Mouse (Mus musculus) midbrain, embryonic 13.5 days (tissue): Measurements from ENCODE around the gene Tmem132c. TPM values are rescaled to one million over a fixed set of nuclear protein-coding genes. Genes with fewer than 3 reads are reported as not detected.
A peak's percentile ranks its signal among the peaks of the same experiment; 100 is the strongest.

Source experiments
- ATAC-seq: fragments of 200-750 bp; cut with Nextera tagmentation; 2 replicates; pipeline ENCODE4 v1.8.0; 2017; ENCODE audit warnings: mild to moderate bottlenecking, moderate TSS enrichment, moderate library complexity
- H3K27ac ChIP-seq: fragments of 300-500 bp; sonication (generic); 2 replicates; pipeline ENCODE4 v1.5.1; 2015; ENCODE audit warnings: inconsistent platforms, mild to moderate bottlenecking, moderate library complexity
- H3K27me3 ChIP-seq: fragments of 300-500 bp; sonication (generic); 2 replicates; pipeline ENCODE4 v1.6.1; 2015; ENCODE audit warnings: mild to moderate bottlenecking, inconsistent platforms
- H3K36me3 ChIP-seq: fragments of 300-500 bp; sonication (generic); 2 replicates; pipeline ENCODE4 v1.6.1; 2015; ENCODE audit warnings: mild to moderate bottlenecking, inconsistent platforms
- H3K4me1 ChIP-seq: fragments of 300-500 bp; sonication (generic); replicated peaks from 2 replicates; pipeline ENCODE4 v1.6.1; 2015; ENCODE audit warnings: inconsistent platforms
- H3K4me2 ChIP-seq: fragments of 300-500 bp; sonication (generic); replicated peaks from 2 replicates; pipeline ENCODE4 v1.6.1; 2015; ENCODE audit warnings: moderate library complexity, mild to moderate bottlenecking, inconsistent platforms
- H3K4me3 ChIP-seq: fragments of 300-500 bp; sonication (generic); replicated peaks from 2 replicates; pipeline ENCODE4 v1.5.1; 2015; ENCODE audit warnings: mild to moderate bottlenecking, inconsistent platforms
- H3K9ac ChIP-seq: fragments of 300-500 bp; sonication (generic); replicated peaks from 2 replicates; pipeline ENCODE4 v1.6.1; 2015; ENCODE audit warnings: mild to moderate bottlenecking, inconsistent platforms
- H3K9me3 ChIP-seq: fragments of 300-500 bp; sonication (generic); 2 replicates; pipeline ENCODE4 v1.6.1; 2016; ENCODE audit warnings: mild to moderate bottlenecking, inconsistent platforms
- WGBS: fragments of 180-500 bp; shearing (Covaris S2); methylation state at CpG from one replicate; pipeline ENCODE4 v1.1.7; 2015; 5-methylcytosine and 5-hydroxymethylcytosine counted together
- polyA plus RNA-seq: library from polyadenylated mRNA; unstranded; fragments of >200 nt; fragmentation: Nextera tagmentation; extraction: Ambion mirVana; gene quantifications from 2 replicates; pipeline ENCODE4 v1.2.1, GENCODE M21; 2015

The Tmem132c gene
- polyA plus RNA-seq, 1 experiment from 2014 or later = 11.2 TPM

DNA sequence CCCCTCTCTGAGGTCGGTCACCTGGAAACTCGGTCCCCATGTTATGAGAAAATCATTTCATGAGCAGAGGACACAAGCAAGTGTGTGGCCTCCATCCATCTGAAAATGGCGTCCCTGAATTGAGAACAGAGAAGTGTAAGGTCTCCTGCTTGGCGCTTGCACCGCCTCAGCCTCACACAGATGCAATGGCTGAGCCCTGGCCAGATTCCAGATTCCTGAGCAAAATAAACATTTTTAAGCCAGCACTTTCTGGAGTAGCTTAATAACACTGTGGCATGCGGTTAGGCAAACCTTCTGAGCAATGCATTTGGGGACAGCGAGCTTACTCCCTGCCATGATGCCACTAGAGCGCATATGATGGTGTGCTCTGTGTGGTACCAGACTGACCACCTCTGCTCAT, 48.1 kb downstream of the Tmem132c start:
- ATAC-seq = no peak
- Histone ChIP-seq H3K9ac (no peak overlapping the region), H3K27ac (no peak overlapping the region), H3K4me3 (no peak overlapping the region), H3K27me3 (no peaks in the 10 kb centered on the region), H3K4me2 (no peak overlapping the region), H3K36me3 (no peaks in the 10 kb centered on the region), H3K4me1 (peaks cover 17% of the 10 kb centered on the region), H3K9me3 (no peaks in the 10 kb centered on the region)
- WGBS = 95% methylated on average over 8 of the region's 8 CpGs

DNA sequence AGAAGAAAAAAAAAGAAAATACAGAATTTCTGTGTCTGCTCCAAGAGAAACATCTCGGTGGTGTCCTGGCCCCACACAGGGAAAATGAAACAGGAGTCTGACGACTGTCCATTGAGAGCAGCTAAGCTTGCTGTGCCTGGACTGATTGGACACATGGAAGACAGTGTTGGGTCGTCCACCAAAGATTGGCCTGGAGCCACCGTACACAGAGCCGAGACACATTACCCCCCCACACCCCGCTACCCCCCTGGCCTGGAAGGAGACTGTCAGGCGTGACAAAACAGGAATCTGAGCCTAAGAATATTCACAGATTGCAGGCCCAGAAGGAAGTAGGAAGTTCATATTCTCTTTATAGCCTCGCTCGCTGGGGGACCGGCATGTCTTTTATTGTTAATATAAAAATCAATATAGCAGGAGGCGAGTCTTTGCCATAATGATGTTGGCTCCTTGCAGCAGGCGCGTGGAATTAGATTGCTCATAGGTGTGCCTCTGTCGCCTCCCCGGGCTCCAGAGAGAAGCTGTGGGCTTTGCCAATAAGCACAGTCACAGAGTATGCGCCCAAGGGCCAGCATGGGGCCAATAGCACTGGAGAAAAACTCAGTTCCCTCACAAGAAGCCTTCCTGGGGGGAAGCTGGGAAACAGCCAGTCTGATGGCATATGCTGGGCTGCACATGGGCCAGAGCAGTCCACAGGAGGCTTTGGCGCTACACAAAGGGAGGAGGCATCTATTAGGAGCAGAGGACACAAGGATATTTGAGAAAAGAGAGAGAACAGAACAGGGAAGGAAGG, 49.0 kb downstream of the Tmem132c start:
- no peaks in the 10 kb centered on the region for H3K9me3 ChIP-seq
- no peaks in the 10 kb centered on the region for H3K27me3 ChIP-seq
- WGBS = 44% methylated on average over 17 of the region's 17 CpGs
- peaks cover 20% of the 10 kb centered on the region for H3K4me1 ChIP-seq
- peak overlapping the region; percentile 69 for H3K27ac ChIP-seq
- H3K36me3 ChIP-seq = no peaks in the 10 kb centered on the region
- H3K4me3 ChIP-seq = no peak overlapping the region
- H3K4me2 ChIP-seq = peak overlapping the region; percentile 31
- ATAC-seq = peak; percentile 91
- H3K9ac ChIP-seq = no peak overlapping the region

GRCm38 (mm10) chr5:127291581-127291980, 50.0 kb downstream of the Tmem132c start:
- H3K27ac ChIP-seq = peak overlapping the region; percentile 14; the same call in 1 of the 2 replicates
- no peak overlapping the region for H3K4me3 ChIP-seq
- H3K4me2 ChIP-seq = no peak overlapping the region
- H3K27me3 ChIP-seq = no peaks in the 10 kb centered on the region
- no peaks in the 10 kb centered on the region for H3K9me3 ChIP-seq
- no peak overlapping the region for H3K9ac ChIP-seq
- H3K4me1 ChIP-seq = peaks cover 23% of the 10 kb centered on the region
- no peak for ATAC-seq
- H3K36me3 ChIP-seq = no peaks in the 10 kb centered on the region
- WGBS = 79% methylated on average over 7 of the region's 7 CpGs

DNA sequence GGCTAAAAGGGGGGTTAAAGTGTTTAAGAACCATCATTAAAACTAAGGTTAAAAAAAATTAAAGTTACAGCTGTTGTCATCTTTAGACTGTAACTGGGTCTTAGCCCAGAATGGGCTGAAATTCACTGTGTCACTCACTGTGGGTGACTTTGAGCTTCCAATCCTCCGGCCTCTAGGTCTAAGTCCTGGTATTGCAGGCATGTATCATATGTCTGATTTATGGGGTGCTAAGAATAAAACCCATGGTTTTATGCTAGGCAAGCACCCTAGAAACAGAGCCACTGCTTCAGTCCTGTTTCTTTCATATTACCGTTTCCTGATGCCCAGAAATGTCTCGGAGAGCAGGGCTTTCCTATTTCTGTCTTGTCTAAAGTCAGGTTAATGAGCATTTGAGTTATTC, 52.1 kb downstream of the Tmem132c start:
- Histone ChIP-seq H3K9ac (no peak overlapping the region), H3K27ac (no peak overlapping the region), H3K36me3 (no peaks in the 10 kb centered on the region), H3K27me3 (no peaks in the 10 kb centered on the region), H3K9me3 (no peaks in the 10 kb centered on the region), H3K4me3 (no peak overlapping the region), H3K4me1 (peaks cover 39% of the 10 kb centered on the region), H3K4me2 (no peak overlapping the region)
- WGBS = 90% methylated on average over 3 of the region's 3 CpGs
- ATAC-seq = no peak

- H3K36me3 ChIP-seq = no peaks in the 10 kb centered on the region
- H3K4me1 ChIP-seq = peaks cover 45% of the 10 kb centered on the region
- no peak overlapping the region for H3K4me3 ChIP-seq
- no peak overlapping the region for H3K27ac ChIP-seq
- no peaks in the 10 kb centered on the region for H3K27me3 ChIP-seq
- H3K4me2 ChIP-seq = no peak overlapping the region
- H3K9ac ChIP-seq = no peak overlapping the region
- no peaks in the 10 kb centered on the region for H3K9me3 ChIP-seq
- no peak for ATAC-seq
- 10% methylated on average over 5 of the region's 5 CpGs for WGBS
These were observed 55.9 kb downstream of the Tmem132c start for GRCm38 (mm10) chr5:127297461-127297860.

DNA sequence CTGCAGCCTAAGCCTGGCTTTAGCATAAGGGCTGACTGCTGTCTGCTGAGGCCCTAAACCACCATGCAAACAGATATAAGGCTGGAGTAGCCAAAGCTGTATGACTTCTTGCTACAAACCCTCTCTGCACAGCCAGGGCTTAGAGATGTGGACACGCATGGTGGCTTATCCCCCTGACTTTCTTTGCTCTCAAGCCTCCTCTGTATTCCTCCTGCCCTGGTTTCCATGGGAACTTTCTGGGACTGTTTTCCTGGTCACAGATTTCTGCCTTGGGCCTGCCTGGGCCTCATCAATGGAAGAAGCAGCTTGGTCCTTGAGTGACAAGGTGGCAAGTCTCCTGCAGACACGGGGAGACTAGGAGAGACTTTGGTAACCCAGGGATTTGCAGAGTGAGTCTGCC, 56.5 kb downstream of the Tmem132c start:
- peak overlapping the region; percentile 37; the same call in 1 of the 2 replicates for H3K27ac ChIP-seq
- H3K27me3 ChIP-seq = no peaks in the 10 kb centered on the region
- H3K4me2 ChIP-seq = no peak overlapping the region
- peaks cover 45% of the 10 kb centered on the region for H3K4me1 ChIP-seq
- H3K9ac ChIP-seq = no peak overlapping the region
- no peak overlapping the region for H3K4me3 ChIP-seq
- H3K9me3 ChIP-seq = no peaks in the 10 kb centered on the region
- 5% methylated on average over 2 of the region's 2 CpGs for WGBS
- no peaks in the 10 kb centered on the region for H3K36me3 ChIP-seq
- ATAC-seq = no peak

DNA sequence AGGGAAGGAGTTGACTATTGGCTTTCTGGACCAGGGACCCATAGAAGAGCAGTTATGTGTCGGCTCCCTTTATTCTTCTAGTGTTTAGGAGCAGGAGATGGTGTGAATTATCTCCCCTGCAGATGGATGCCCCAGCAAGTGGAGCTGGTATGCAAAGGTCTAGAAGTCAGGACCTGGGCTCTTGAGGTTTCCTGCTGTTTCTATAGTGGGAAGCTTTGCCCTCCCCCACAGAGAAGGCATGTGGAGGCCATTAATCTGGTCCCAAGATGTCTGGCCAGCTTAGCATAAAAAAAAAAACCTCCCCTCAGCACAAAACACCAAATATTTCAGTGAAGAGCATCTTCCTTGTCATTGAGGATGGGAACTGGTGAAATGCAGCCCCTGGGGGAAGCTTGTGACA, 57.4 kb downstream of the Tmem132c start:
- H3K27ac ChIP-seq = no peak overlapping the region
- no peak overlapping the region for H3K4me3 ChIP-seq
- H3K9ac ChIP-seq = no peak overlapping the region
- peaks cover 45% of the 10 kb centered on the region for H3K4me1 ChIP-seq
- no peaks in the 10 kb centered on the region for H3K9me3 ChIP-seq
- 15% methylated on average over 1 of the region's 1 CpGs for WGBS
- H3K27me3 ChIP-seq = no peaks in the 10 kb centered on the region
- no peak overlapping the region for H3K4me2 ChIP-seq
- H3K36me3 ChIP-seq = no peaks in the 10 kb centered on the region
- ATAC-seq = no peak

DNA sequence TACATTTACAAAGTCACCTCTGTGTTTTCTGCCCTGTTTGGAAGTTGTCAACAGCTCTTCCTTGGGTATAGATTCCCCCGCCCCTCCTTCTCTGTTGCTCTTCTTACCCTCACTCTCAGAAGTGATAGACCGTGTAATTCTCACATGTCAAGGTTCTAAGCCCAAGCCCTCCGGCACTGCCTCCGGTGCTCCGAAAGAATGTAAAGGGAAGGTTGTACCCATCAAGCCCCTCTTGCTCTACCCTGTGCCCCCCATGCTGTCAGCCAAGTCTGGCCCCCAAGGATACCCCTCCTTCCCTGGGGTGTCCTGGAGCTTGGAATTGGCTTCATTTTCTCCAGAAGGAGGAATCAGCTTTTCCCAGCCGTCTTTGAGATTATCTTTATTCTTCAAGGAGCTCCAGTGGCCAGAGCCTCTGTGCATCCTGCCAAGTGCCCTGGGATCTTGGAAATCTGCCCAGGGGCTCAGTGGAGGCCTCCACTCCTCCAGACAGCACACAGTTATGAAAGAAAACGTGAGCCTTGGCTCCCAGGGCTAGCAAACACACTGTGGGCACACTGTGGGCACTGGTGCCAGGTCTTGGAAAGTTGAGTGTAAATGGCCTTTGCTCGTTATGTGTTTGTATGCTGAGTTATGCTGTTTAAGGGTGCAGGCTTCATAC, 59.1 kb downstream of the Tmem132c start:
- ATAC-seq = peak; percentile 63
- 23% methylated on average over 8 of the region's 8 CpGs for WGBS

GRCm38 (mm10) chr5:127305312-127305711, 63.7 kb downstream of the Tmem132c start:
- H3K4me3 ChIP-seq = no peak overlapping the region
- H3K4me2 ChIP-seq = no peak overlapping the region
- ATAC-seq = no peak
- no peaks in the 10 kb centered on the region for H3K27me3 ChIP-seq
- no peak overlapping the region for H3K27ac ChIP-seq
- peaks cover 9% of the 10 kb centered on the region for H3K4me1 ChIP-seq
- H3K36me3 ChIP-seq = no peaks in the 10 kb centered on the region
- 68% methylated on average over 5 of the region's 5 CpGs for WGBS
- no peak overlapping the region for H3K9ac ChIP-seq
- H3K9me3 ChIP-seq = no peaks in the 10 kb centered on the region

More for the DNA sequence above, 59.1 kb downstream of the Tmem132c start:
- Histone ChIP-seq H3K4me3 (no peak overlapping the region), H3K4me2 (no peak overlapping the region), H3K9ac (no peak overlapping the region), H3K36me3 (no peaks in the 10 kb centered on the region), H3K27me3 (no peaks in the 10 kb centered on the region), H3K27ac (peak overlapping the region; percentile 45), H3K4me1 (peaks cover 42% of the 10 kb centered on the region), H3K9me3 (no peaks in the 10 kb centered on the region)

DNA sequence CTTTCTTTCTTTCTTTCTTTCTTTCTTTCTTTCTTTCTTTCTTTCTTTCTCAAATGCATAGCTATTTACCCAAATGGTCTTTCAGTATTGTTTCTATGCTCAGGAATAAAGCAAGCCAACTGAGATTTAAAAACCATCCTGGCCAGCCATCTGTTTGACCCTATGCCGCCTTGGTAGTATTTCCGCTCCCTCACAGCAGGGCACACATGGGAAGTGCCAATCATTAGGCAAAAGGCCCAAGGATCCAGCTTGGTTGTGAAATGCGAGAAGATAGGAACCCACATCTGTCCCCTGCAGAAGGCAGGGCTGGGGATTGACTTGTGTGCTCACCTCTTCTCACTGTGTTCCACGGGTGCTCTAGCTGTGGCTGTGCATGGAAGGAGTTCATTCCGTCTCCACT, 64.1 kb downstream of the Tmem132c start:
- Histone ChIP-seq H3K4me1 (peaks cover 8% of the 10 kb centered on the region), H3K4me2 (no peak overlapping the region), H3K9ac (no peak overlapping the region), H3K27me3 (no peaks in the 10 kb centered on the region), H3K4me3 (no peak overlapping the region), H3K9me3 (no peaks in the 10 kb centered on the region), H3K36me3 (no peaks in the 10 kb centered on the region), H3K27ac (no peak overlapping the region)
- no peak for ATAC-seq
- 44% methylated on average over 5 of the region's 5 CpGs for WGBS

DNA sequence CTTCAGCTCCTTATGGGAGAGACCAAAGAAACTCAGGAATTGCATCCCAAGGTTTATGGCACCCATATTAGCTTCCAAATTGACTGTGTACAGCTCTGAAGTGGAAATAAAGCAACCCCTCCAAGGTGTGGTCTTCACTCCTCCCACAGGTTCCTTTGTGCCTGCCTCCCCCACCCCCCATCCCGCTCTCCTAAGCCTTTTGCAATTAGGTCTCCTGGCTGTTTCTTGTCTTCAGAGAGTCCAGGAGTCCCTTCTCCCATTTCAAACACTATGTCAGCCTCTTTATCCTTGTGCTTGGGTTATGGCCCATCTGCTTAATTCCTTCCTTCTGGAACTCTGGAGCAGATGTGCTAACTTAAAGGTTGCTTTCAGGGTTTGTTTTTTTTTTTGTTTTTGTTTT, 65.1 kb downstream of the Tmem132c start:
- H3K36me3 ChIP-seq = no peaks in the 10 kb centered on the region
- no peak overlapping the region for H3K9ac ChIP-seq
- H3K4me1 ChIP-seq = peaks cover 9% of the 10 kb centered on the region; the same call in 1 of the 2 replicates
- H3K4me3 ChIP-seq = no peak overlapping the region
- H3K27me3 ChIP-seq = no peaks in the 10 kb centered on the region
- no peaks in the 10 kb centered on the region for H3K9me3 ChIP-seq
- no peak for ATAC-seq
- H3K4me2 ChIP-seq = no peak overlapping the region
- H3K27ac ChIP-seq = no peak overlapping the region
- WGBS = 38% methylated on average over 1 of the region's 1 CpGs

GRCm38 (mm10) chr5:127310318-127311004, 68.9 kb downstream of the Tmem132c start:
- no peaks in the 10 kb centered on the region for H3K36me3 ChIP-seq
- 44% methylated on average over 14 of the region's 14 CpGs for WGBS
- H3K9me3 ChIP-seq = no peaks in the 10 kb centered on the region
- no peaks in the 10 kb centered on the region for H3K27me3 ChIP-seq
- ATAC-seq = no peak
- no peak overlapping the region for H3K27ac ChIP-seq
- H3K4me1 ChIP-seq = peaks cover 9% of the 10 kb centered on the region; the same call in 1 of the 2 replicates
- H3K9ac ChIP-seq = no peak overlapping the region
- H3K4me3 ChIP-seq = no peak overlapping the region
- no peak overlapping the region for H3K4me2 ChIP-seq
